Mouse (Mus musculus) neutrophil, adult 5-6 weeks (primary cell): Measurements from ENCODE around the gene Tmem186. TPM values are rescaled to one million over a fixed set of nuclear protein-coding genes. Genes with fewer than 3 reads are reported as not detected.

Experiments
- ATAC-seq: fragments of 151-379, 151-347 bp; 2 replicates; pipeline ENCODE4 v1.8.0; 2017; ENCODE audit warnings: mild to moderate bottlenecking, moderate TSS enrichment; ENCODE audit not compliant: insufficient number of reproducible peaks, poor library complexity, low FRiP score, severe bottlenecking; ENCODE audit errors: extremely low read depth
- total RNA-seq: library from RNA; stranded (forward); fragments of 200-1000 nt; gene quantifications from 2 replicates; pipeline ENCODE4 v1.2.3, GENCODE M21; 2017

Tmem186 gene
- total RNA-seq, 1 experiment from 2014 or later = 11.6 TPM

- ATAC-seq = no peak
Measured at GRCm38 (mm10) chr16:8620315-8621115, 17.0 kb downstream of the Tmem186 start.

- no peak for ATAC-seq
Measured at GRCm38 (mm10) chr16:8619659-8620314, 17.7 kb downstream of the Tmem186 start.

- ATAC-seq = no peak
Measured at GRCm38 (mm10) chr16:8613447-8613846, 24.1 kb downstream of the Tmem186 start.

GRCm38 (mm10) chr16:8613039-8613438, 24.5 kb downstream of the Tmem186 start:
- ATAC-seq = no peak

GRCm38 (mm10) chr16:8612214-8613005, 25.1 kb downstream of the Tmem186 start:
- ATAC-seq = no peak

GRCm38 (mm10) chr16:8610397-8610796, 27.1 kb downstream of the Tmem186 start:
- no peak for ATAC-seq

- ATAC-seq = no peak
Measured at GRCm38 (mm10) chr16:8603789-8604188, 33.7 kb downstream of the Tmem186 start.

- ATAC-seq = no peak
Measured at GRCm38 (mm10) chr16:8597516-8597915, 40.0 kb downstream of the Tmem186 start.

- no peak for ATAC-seq
Measured at GRCm38 (mm10) chr16:8596336-8596735, 41.2 kb downstream of the Tmem186 start.

GRCm38 (mm10) chr16:8595411-8595810, 42.1 kb downstream of the Tmem186 start:
- ATAC-seq = no peak

GRCm38 (mm10) chr16:8585056-8585455, 52.5 kb downstream of the Tmem186 start:
- no peak for ATAC-seq

GRCm38 (mm10) chr16:8584248-8584647, 53.3 kb downstream of the Tmem186 start:
- no peak for ATAC-seq

Other genes starting within 250 kb of the Tmem186 start
- not detected in 2 replicates for gene Tmem114, start 212.6 kb downstream of the Tmem186 start, total RNA-seq
- gene Mettl22, start 166.9 kb downstream of the Tmem186 start, total RNA-seq = 11.6 and 16.7 TPM in 2 replicates
- not detected in 2 replicates for gene Abat, start 124.3 kb downstream of the Tmem186 start, total RNA-seq
- 55.2 and 58.0 TPM in 2 replicates for gene Pmm2, start within 50 bp of the Tmem186 start, total RNA-seq
- gene Carhsp1, start 34.4 kb upstream of the Tmem186 start, total RNA-seq = 75.4 and 77.4 TPM in 2 replicates
- not detected in 2 replicates for gene Gm5767, start 43.1 kb upstream of the Tmem186 start, total RNA-seq
- gene Usp7, start 154.6 kb upstream of the Tmem186 start, total RNA-seq = 320 and 377 TPM in 2 replicates
- 185 and 198 TPM in 2 replicates for gene 1810013L24Rik, start 192.4 kb upstream of the Tmem186 start, total RNA-seq